7 mouse cellular contexts compared by ENCODE assay signal in genomic region chr2:130178706-130179506, GRCm38 (mm10). TPM values are rescaled to one million over a fixed set of nuclear protein-coding genes. Genes with fewer than 3 reads are reported as not detected.
DNase-seq lines count a peak whose midpoint lies in the region; ATAC-seq lines count a peak whose summit lies in the region.

TSS of gene Snrpb (minus strand) at chr2:130179403.

- H3K36me3 ChIP-seq in intestine, embryonic 15.5 days, result peaks cover 5% of the 10 kb centered on the region; the same call in 1 of the 2 replicates
- peaks cover 34% of the 10 kb centered on the region for H3K36me3 ChIP-seq in midbrain, embryonic 10.5 days

- peak within 1 kb of the TSS; percentile 89 for H3K4me3 ChIP-seq in intestine, embryonic 15.5 days (replicated peaks)
- peak within 1 kb of the TSS; percentile 100 for H3K4me3 ChIP-seq in midbrain, embryonic 10.5 days

- no peaks in the 10 kb centered on the region for H3K27me3 ChIP-seq in intestine, embryonic 15.5 days (replicated peaks)
- no peaks in the 10 kb centered on the region for H3K27me3 ChIP-seq in midbrain, embryonic 10.5 days (ENCODE audit: low read depth, poor library complexity, severe bottlenecking)

- intact Hi-C loops in gastrocnemius, postnatal 36 days (cut with DNase I), result loop anchor here (5.0 kb wide), 1 partner anchor 98 kb away; no protein-coding TSS in a partner anchor
- intact Hi-C loops in left cerebral cortex, postnatal 25 days (cut with DNase I), result loop anchor here (2.0 to 5.0 kb wide), 2 partner anchors 68 to 96 kb away; partner anchors contain the start of gene Nop56

- peak within 1 kb of the TSS; percentile 89 for H3K4me2 ChIP-seq in intestine, embryonic 15.5 days (replicated peaks)

- H3K27ac ChIP-seq in intestine, embryonic 15.5 days, result peak within 1 kb of the TSS; percentile 96
- H3K27ac ChIP-seq in midbrain, embryonic 10.5 days (replicated peaks), result peak within 1 kb of the TSS; percentile 99

- peaks cover 8% of the 10 kb centered on the region for H3K4me1 ChIP-seq in intestine, embryonic 15.5 days (replicated peaks)
- H3K4me1 ChIP-seq in midbrain, embryonic 10.5 days, result peaks cover 25% of the 10 kb centered on the region

- peak; percentile 84 to 86 for DNase-seq in adrenal gland, adult 18-20 months (ENCODE audit: low spot score in 2 of 2)
- DNase-seq in embryo, embryonic 11 days, result peak; percentile 96
- DNase-seq in gastrocnemius, postnatal 36 days, result peak; percentile 86
- peak; percentile 89 to 92 for DNase-seq in left cerebral cortex, postnatal 25 days (ENCODE audit: low spot score in 2 of 2)
- peak; percentile 90 for DNase-seq in midbrain, embryonic 10.5 days (ENCODE audit: low spot score)
- DNase-seq in right cerebral cortex, postnatal 4 days, result peak; percentile 89

- WGBS in intestine, embryonic 15.5 days, result under 1% methylated on average over 79 of the region's 81 CpGs
- under 1% methylated on average over 81 of the region's 81 CpGs for WGBS in midbrain, embryonic 10.5 days

- H3K9me3 ChIP-seq in intestine, embryonic 15.5 days, result no peaks in the 10 kb centered on the region
- no peaks in the 10 kb centered on the region for H3K9me3 ChIP-seq in midbrain, embryonic 10.5 days (replicated peaks)

- ATAC-seq in intestine, embryonic 15.5 days, result peak; percentile 95

- peak within 1 kb of the TSS; percentile 99 for H3K9ac ChIP-seq in intestine, embryonic 15.5 days

RNA-seq across cellular contexts. Expression of gene Snrpb, which starts in this region (rescaled TPM):
- total RNA-seq in adrenal gland, adult 18-20 months (2021), result 100 to 1,000 TPM; 168 to 170 TPM
- total RNA-seq in gastrocnemius, postnatal 36 days (2021), result 100 to 1,000 TPM; 122 to 131 TPM
- polyA plus RNA-seq in intestine, embryonic 15.5 days (2015; fragmentation: Nextera tagmentation; extraction: Ambion mirVana), result 517 and 522 TPM in 2 replicates
- total RNA-seq in left cerebral cortex, postnatal 25 days (2021), result 100 to 1,000 TPM in 1 of 2 experiments, 10 to 100 TPM in 1; 93.6 to 109 TPM
- polyA plus RNA-seq in midbrain, embryonic 10.5 days (2016; fragmentation: Nextera tagmentation; extraction: Ambion mirVana), result 859 and 934 TPM in 2 replicates

Comparison
In these comparisons a context has a peak if more than half of its experiments do, and no peak if none do; other contexts are left out.
1. Peak in every context shown above with its lines: DNase-seq, ATAC-seq, H3K4me3 ChIP-seq and H3K27ac ChIP-seq.